Mouse (Mus musculus) lung, postnatal 0 days (tissue): Measurements from ENCODE around the gene Cpsf7.

Experiments used
- CTCF ChIP-seq: IDR thresholded peaks from 2 replicates; pipeline ENCODE4 v1.5.1; 2016; ENCODE audit warnings: antibody characterized with exemption, mild to moderate bottlenecking
- EP300 ChIP-seq: IDR thresholded peaks from 2 replicates; pipeline ENCODE4 v1.6.1; 2016; ENCODE audit warnings: antibody characterized with exemption, mild to moderate bottlenecking, control low read depth

DNA sequence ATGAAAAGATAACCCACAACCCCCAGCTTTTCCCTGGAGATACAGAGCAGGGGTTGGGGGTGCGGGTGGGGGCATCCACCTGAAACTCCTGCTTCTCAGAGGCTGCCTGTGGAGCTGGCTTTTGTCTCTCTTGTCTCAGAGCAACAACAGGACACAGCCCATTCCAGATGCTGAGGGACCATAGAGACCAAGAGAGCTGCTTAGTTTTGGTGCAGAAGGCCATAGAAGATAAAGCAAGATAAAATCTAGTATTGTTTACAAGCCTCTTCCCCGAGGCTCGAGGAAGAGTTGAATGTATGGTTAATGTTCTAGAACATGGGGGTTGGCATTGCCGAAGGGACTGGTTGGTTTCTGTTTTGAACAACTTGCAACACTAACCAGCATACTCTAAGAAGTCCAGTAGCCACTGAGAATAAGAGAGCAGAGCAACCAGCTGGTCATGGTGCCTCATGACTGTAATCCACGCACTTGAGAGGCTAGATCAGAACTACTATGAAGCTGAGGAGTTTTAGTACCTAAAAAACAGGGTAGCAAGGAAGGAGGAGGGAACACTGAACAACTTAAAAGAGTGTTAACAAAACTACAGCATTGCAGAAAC lies 1.5 kb upstream of the Cpsf7 start:
- TF ChIP-seq CTCF (no peak), EP300 (no peak)
